Mouse (Mus musculus): ENCODE results near the gene Sec1. TPM values are rescaled to one million over a fixed set of nuclear protein-coding genes. Genes with fewer than 3 reads are reported as not detected.
"Not testable (repeated sequence)": the region's sequence is repeated elsewhere in the genome, so short reads cannot be mapped to it uniquely, and the experiment has no call there.

The Sec1 gene
- total and polyA plus RNA-seq, 3 experiments = 0.02 TPM; not detected in 2

DNA sequence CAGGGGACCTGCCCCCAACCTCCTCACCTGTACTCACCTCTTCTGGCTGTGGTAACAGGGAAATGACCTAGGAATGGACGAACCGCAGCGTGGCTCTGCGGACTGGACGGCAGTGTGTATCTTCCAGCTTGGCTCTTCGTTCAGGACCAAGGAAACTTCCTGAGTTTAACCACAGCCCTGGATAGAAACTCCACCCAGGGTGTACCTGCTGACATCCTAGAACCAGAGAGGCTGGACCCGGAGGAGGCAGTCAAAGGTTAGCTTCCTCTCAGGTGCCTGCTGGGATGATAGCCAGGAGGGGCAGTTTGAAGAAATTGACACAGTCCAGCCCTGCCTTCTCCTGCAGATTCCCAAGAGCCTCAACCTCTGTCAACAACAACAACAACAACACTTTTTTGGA lies 28.0 kb downstream of the Sec1 start, which contains the start of gene Fut2:
TSS of gene Fut2 (minus strand) at position 234 of the 400 bp plus-strand sequence.
- Histone ChIP-seq H3K4me3 (ENCODE audit: low read depth, low read length) (no peak within 1 kb of the TSS), H3K36me3 (replicated peaks) (no peaks in the 10 kb centered on the region), H3K4me1 (ENCODE audit: insufficient read depth, low read depth, low read length) (no peaks in the 10 kb centered on the region), H3K9me3 (replicated peaks) (0 out of 2 replicates have a peak, but pooled peaks cover 3% of the 10 kb centered on the region), H3K27me3 (ENCODE audit: insufficient read depth, low read length) (peaks cover 34% of the 10 kb centered on the region)
- ATAC-seq (ENCODE audit: extremely low read depth, insufficient number of reproducible peaks, low FRiP score, poor library complexity, severe bottlenecking) (no peak), DNase-seq (ENCODE audit: low spot score) (no peak)
- TF ChIP-seq GATA2 (IDR thresholded peaks at IDR 0.05; ENCODE audit: borderline replicate concordance, low read depth, low read length) = no peak
- no peak for TF ChIP-seq POLR2AphosphoS5 (IDR thresholded peaks at IDR 0.05; ENCODE audit: insufficient replicate concordance, low read depth, low read length)
- no peak for TF ChIP-seq GATA1 (IDR thresholded peaks at IDR 0.05; ENCODE audit: borderline replicate concordance, low read length)
- TF ChIP-seq TAL1 (conservative IDR thresholded peaks at IDR 0.05; ENCODE audit: low read depth, low read length) = no peak
- no peak for TF ChIP-seq CTCF (IDR thresholded peaks at IDR 0.05; ENCODE audit: low read depth, low read length)

- no peaks in the 10 kb centered on the region for H3K36me3 ChIP-seq (replicated peaks)
- peaks cover 34% of the 10 kb centered on the region for H3K27me3 ChIP-seq (ENCODE audit: insufficient read depth, low read length)
- no peak for ATAC-seq (ENCODE audit: extremely low read depth, insufficient number of reproducible peaks, low FRiP score, poor library complexity, severe bottlenecking)
- H3K4me3 ChIP-seq (ENCODE audit: low read depth, low read length) = no peak overlapping the region
- H3K9me3 ChIP-seq (replicated peaks) = 0 out of 2 replicates have a peak, but pooled peaks cover 3% of the 10 kb centered on the region
- H3K4me1 ChIP-seq (ENCODE audit: insufficient read depth, low read depth, low read length) = no peaks in the 10 kb centered on the region
- TF ChIP-seq TAL1 (conservative IDR thresholded peaks at IDR 0.05; ENCODE audit: low read depth, low read length) (no peak), GATA2 (IDR thresholded peaks at IDR 0.05; ENCODE audit: borderline replicate concordance, low read depth, low read length) (no peak), CTCF (IDR thresholded peaks at IDR 0.05; ENCODE audit: low read depth, low read length) (no peak), GATA1 (IDR thresholded peaks at IDR 0.05; ENCODE audit: borderline replicate concordance, low read length) (no peak), POLR2AphosphoS5 (IDR thresholded peaks at IDR 0.05; ENCODE audit: insufficient replicate concordance, low read depth, low read length) (no peak)
- DNase-seq (ENCODE audit: low spot score) = no peak
Observed at GRCm38 (mm10) chr7:45665303-45666138, 28.7 kb downstream of the Sec1 start.

DNA sequence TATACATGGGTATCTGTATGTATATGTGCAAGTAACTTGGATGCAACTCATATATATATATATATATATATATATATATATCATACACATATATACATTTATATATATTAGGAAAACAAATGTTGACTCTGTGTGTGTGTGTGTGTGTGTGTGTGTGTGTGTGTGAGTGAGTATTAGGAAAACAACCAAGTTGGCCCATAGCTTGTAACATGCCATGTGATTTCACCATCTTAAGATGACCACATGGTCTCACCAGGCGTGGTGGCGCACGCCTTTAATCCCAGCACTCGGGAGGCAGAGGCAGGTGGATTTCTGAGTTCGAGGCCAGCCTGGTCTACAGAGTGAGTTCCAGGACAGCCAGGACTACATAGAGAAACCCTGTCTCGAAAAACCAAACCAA lies 32.5 kb downstream of the Sec1 start:
- ATAC-seq (ENCODE audit: extremely low read depth, insufficient number of reproducible peaks, low FRiP score, poor library complexity, severe bottlenecking); H3K4me3 ChIP-seq (ENCODE audit: low read depth, low read length); H3K36me3 ChIP-seq (replicated peaks); H3K9me3 ChIP-seq (replicated peaks); DNase-seq (ENCODE audit: low spot score); H3K4me1 ChIP-seq (ENCODE audit: insufficient read depth, low read depth, low read length): not testable (repeated sequence)
- peaks cover 31% of the 10 kb centered on the region for H3K27me3 ChIP-seq (ENCODE audit: insufficient read depth, low read length)

DNA sequence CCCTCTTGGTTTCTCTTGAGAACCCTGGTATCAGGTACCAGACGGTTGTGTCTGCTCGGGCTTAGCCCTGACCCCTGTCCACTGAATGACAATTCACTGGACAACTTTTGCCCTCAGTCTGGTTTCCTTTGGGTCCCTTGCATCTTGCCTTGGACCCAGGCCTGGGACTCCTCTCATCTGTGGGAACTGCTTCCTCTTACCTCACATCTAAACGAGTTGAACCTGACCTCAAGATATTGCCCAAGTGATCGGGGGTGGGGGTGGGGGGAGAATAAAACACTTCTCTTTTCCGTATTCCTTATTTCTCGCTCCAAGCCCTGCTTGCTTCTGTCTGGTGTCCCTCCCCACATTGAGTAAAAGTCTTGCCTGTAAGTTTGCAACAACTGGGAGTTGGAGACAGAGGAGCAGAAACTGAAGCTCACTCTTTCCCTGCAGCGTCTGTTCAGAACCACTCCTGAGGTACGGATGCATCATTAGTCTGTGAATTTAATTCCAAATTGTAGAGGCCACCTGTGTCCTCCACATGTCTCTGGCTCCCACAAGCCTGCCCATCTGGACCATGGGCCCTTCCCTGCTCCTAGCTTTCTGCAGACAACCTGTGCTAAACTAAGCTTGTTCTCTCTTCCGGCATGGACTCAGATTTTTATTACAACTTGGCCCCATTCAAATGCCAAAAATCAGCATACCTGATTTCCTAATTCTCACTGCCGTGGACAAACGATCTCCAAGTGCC lies 33.3 kb downstream of the Sec1 start:
- no peak for ATAC-seq (ENCODE audit: extremely low read depth, insufficient number of reproducible peaks, low FRiP score, poor library complexity, severe bottlenecking)
- Histone ChIP-seq H3K4me1 (ENCODE audit: insufficient read depth, low read depth, low read length) (no peaks in the 10 kb centered on the region), H3K36me3 (replicated peaks) (no peaks in the 10 kb centered on the region), H3K4me3 (ENCODE audit: low read depth, low read length) (no peak overlapping the region), H3K9me3 (replicated peaks) (no peaks in the 10 kb centered on the region), H3K27me3 (ENCODE audit: insufficient read depth, low read length) (peaks cover 31% of the 10 kb centered on the region)
- TF ChIP-seq CTCF (IDR thresholded peaks at IDR 0.05; ENCODE audit: low read depth, low read length) = no peak
- no peak for TF ChIP-seq TAL1 (conservative IDR thresholded peaks at IDR 0.05; ENCODE audit: low read depth, low read length)
- no peak for TF ChIP-seq POLR2AphosphoS5 (IDR thresholded peaks at IDR 0.05; ENCODE audit: insufficient replicate concordance, low read depth, low read length)
- no peak for TF ChIP-seq GATA2 (IDR thresholded peaks at IDR 0.05; ENCODE audit: borderline replicate concordance, low read depth, low read length)
- no peak for TF ChIP-seq GATA1 (IDR thresholded peaks at IDR 0.05; ENCODE audit: borderline replicate concordance, low read length)
- DNase-seq (ENCODE audit: low spot score) = no peak

GRCm38 (mm10) chr7:45654424-45655047 lies 39.7 kb downstream of the Sec1 start:
- no peaks in the 10 kb centered on the region for H3K36me3 ChIP-seq (replicated peaks)
- DNase-seq (ENCODE audit: low spot score) = no peak
- 0 out of 2 replicates have a peak overlapping the region, but pooled peaks have one; percentile 4 for H3K4me3 ChIP-seq (ENCODE audit: low read depth, low read length)
- TF ChIP-seq POLR2AphosphoS5 (IDR thresholded peaks at IDR 0.05; ENCODE audit: insufficient replicate concordance, low read depth, low read length) (no peak), TAL1 (conservative IDR thresholded peaks at IDR 0.05; ENCODE audit: low read depth, low read length) (no peak), GATA2 (IDR thresholded peaks at IDR 0.05; ENCODE audit: borderline replicate concordance, low read depth, low read length) (no peak), GATA1 (IDR thresholded peaks at IDR 0.05; ENCODE audit: borderline replicate concordance, low read length) (no peak), CTCF (IDR thresholded peaks at IDR 0.05; ENCODE audit: low read depth, low read length) (no peak)
- no peaks in the 10 kb centered on the region for H3K9me3 ChIP-seq (replicated peaks)
- no peaks in the 10 kb centered on the region for H3K4me1 ChIP-seq (ENCODE audit: insufficient read depth, low read depth, low read length)
- no peak for ATAC-seq (ENCODE audit: extremely low read depth, insufficient number of reproducible peaks, low FRiP score, poor library complexity, severe bottlenecking)
- H3K27me3 ChIP-seq (ENCODE audit: insufficient read depth, low read length) = peaks cover 14% of the 10 kb centered on the region; the same call in 1 of the 2 replicates

GRCm38 (mm10) chr7:45650484-45650883 lies 43.7 kb downstream of the Sec1 start:
- not testable (repeated sequence) for H3K4me3 ChIP-seq (ENCODE audit: low read depth, low read length); ATAC-seq (ENCODE audit: extremely low read depth, insufficient number of reproducible peaks, low FRiP score, poor library complexity, severe bottlenecking); H3K36me3 ChIP-seq (replicated peaks); H3K4me1 ChIP-seq (ENCODE audit: insufficient read depth, low read depth, low read length); H3K9me3 ChIP-seq (replicated peaks); DNase-seq (ENCODE audit: low spot score)
- peaks cover 26% of the 10 kb centered on the region for H3K27me3 ChIP-seq (ENCODE audit: insufficient read depth, low read length)
